In genomic region chr5:103376354-103377295, GRCm38 (mm10) we compare ENCODE assay signal across 8 mouse cellular contexts. TPM values are rescaled to one million over a fixed set of nuclear protein-coding genes. Genes with fewer than 3 reads are reported as not detected.
A peak's percentile ranks its signal among the peaks of the same experiment; 100 is the strongest.
DNase-seq lines count a peak whose midpoint lies in the region; ATAC-seq and TF ChIP-seq lines count a peak whose summit lies in the region.
"Had no signal": no experiment of that assay in that cellular context is flagged by ENCODE, and none has a peak within 500 bp of the region (broad histone marks: within the 10 kb centered on the region; RNA-seq: fewer than 3 reads in every experiment).

No protein-coding gene starts in this region.

- TF ChIP-seq EP300 in heart, postnatal 0 days (IDR thresholded peaks at IDR 0.05; ENCODE audit: low read depth), result no peak

- ATAC-seq in midbrain, embryonic 11.5 days (ENCODE audit: low FRiP score), result no peak
- no peak for ATAC-seq in midbrain, embryonic 15.5 days (replicated peaks)
- ATAC-seq in heart, postnatal 0 days (ENCODE audit: insufficient read depth, low read depth), result 0 out of 2 replicates have a peak, but pooled peaks have one; percentile 53
- ATAC-seq: liver, postnatal 0 days had no signal

- H3K4me3 ChIP-seq in midbrain, embryonic 11.5 days (ENCODE audit: low read depth, low read length), result no peak overlapping the region
- H3K4me3 ChIP-seq in midbrain, embryonic 15.5 days, result no peak overlapping the region
- H3K4me3 ChIP-seq in heart, postnatal 0 days (ENCODE audit: low read depth, low read length), result peak overlapping the region; percentile 21

- no peak overlapping the region for H3K27ac ChIP-seq in midbrain, embryonic 11.5 days (ENCODE audit: low read depth, low read length)
- no peak overlapping the region for H3K27ac ChIP-seq in midbrain, embryonic 15.5 days
- peak overlapping the region; percentile 65 for H3K27ac ChIP-seq in heart, postnatal 0 days (ENCODE audit: low read depth)

- no peaks in the 10 kb centered on the region for H3K36me3 ChIP-seq in midbrain, embryonic 11.5 days (ENCODE audit: control insufficient read depth, insufficient read depth, low read length)
- H3K36me3 ChIP-seq in midbrain, embryonic 15.5 days (replicated peaks), result no peaks in the 10 kb centered on the region
- no peaks in the 10 kb centered on the region for H3K36me3 ChIP-seq in heart, postnatal 0 days (replicated peaks; ENCODE audit: control insufficient read depth, insufficient read depth, low read length)

- H3K4me1 ChIP-seq in midbrain, embryonic 11.5 days (ENCODE audit: control insufficient read depth, insufficient read depth, low read length), result peaks cover 2% of the 10 kb centered on the region; the same call in 1 of the 2 replicates
- 0 out of 2 replicates have a peak, but pooled peaks cover 3% of the 10 kb centered on the region for H3K4me1 ChIP-seq in midbrain, embryonic 15.5 days
- H3K4me1 ChIP-seq in heart, postnatal 0 days (ENCODE audit: control insufficient read depth, insufficient read depth), result peaks cover 8% of the 10 kb centered on the region; the same call in 1 of the 2 replicates

- no peaks in the 10 kb centered on the region for H3K9me3 ChIP-seq in midbrain, embryonic 11.5 days (ENCODE audit: control insufficient read depth, low read length)
- H3K9me3 ChIP-seq in midbrain, embryonic 15.5 days, result no peaks in the 10 kb centered on the region
- H3K9me3 ChIP-seq in heart, postnatal 0 days (replicated peaks; ENCODE audit: control insufficient read depth, low read length), result no peaks in the 10 kb centered on the region

- H3K4me2 ChIP-seq in midbrain, embryonic 11.5 days, result no peak overlapping the region
- H3K4me2 ChIP-seq in midbrain, embryonic 15.5 days, result no peak overlapping the region
- H3K4me2 ChIP-seq in heart, postnatal 0 days (ENCODE audit: low read depth, low read length), result peak overlapping the region; percentile 24

- DNase-seq in midbrain, embryonic 11.5 days (ENCODE audit: low spot score, missing footprints), result peak; percentile 80
- peak; percentile 12 to 34 for DNase-seq in adrenal gland, postnatal 36 days
- peak; percentile 64 for DNase-seq in heart, postnatal 0 days (ENCODE audit: low spot score)
- peak; percentile 63 for DNase-seq in testis, postnatal 14 days (ENCODE audit: low spot score)
- no peak for DNase-seq in layer of hippocampus, adult 18-20 months (ENCODE audit: low spot score in 2 of 2)
- no peak for DNase-seq in layer of hippocampus, adult 9-10 months (ENCODE audit: low spot score)
- DNase-seq: liver, postnatal 0 days had no signal

- H3K27me3 ChIP-seq in midbrain, embryonic 11.5 days (ENCODE audit: control insufficient read depth, insufficient read depth, low read length), result no peaks in the 10 kb centered on the region
- H3K27me3 ChIP-seq in midbrain, embryonic 15.5 days (replicated peaks), result no peaks in the 10 kb centered on the region; the same call in 1 of the 2 replicates
- H3K27me3 ChIP-seq in heart, postnatal 0 days (ENCODE audit: control insufficient read depth, insufficient read depth, low read length), result 0 out of 2 replicates have a peak, but pooled peaks cover 25% of the 10 kb centered on the region

- no peak for TF ChIP-seq CTCF in heart, postnatal 0 days (IDR thresholded peaks at IDR 0.05; ENCODE audit: low read depth)

- 69% methylated on average over 17 of the region's 17 CpGs for WGBS in midbrain, embryonic 11.5 days
- 67% methylated on average over 17 of the region's 17 CpGs for WGBS in midbrain, embryonic 15.5 days
- 43% methylated on average over 17 of the region's 17 CpGs for WGBS in heart, postnatal 0 days

- no peak overlapping the region for H3K9ac ChIP-seq in midbrain, embryonic 11.5 days (ENCODE audit: low read length)
- H3K9ac ChIP-seq in midbrain, embryonic 15.5 days, result no peak overlapping the region
- no peak overlapping the region for H3K9ac ChIP-seq in heart, postnatal 0 days (replicated peaks; ENCODE audit: low read depth, low read length)
- H3K9ac ChIP-seq: liver, postnatal 0 days had no signal

RNA-seq across cellular contexts. Expression of gene Ptpn13, which starts 48.4 kb away (rescaled TPM):
- 15.0 and 18.1 TPM in 2 replicates for polyA plus RNA-seq in midbrain, embryonic 11.5 days (2014; fragmentation: Nextera tagmentation; extraction: Ambion mirVana)
- polyA plus RNA-seq in midbrain, embryonic 15.5 days (2015; fragmentation: Nextera tagmentation; extraction: Ambion mirVana), result 5.8 and 5.9 TPM in 2 replicates
- total RNA-seq in adrenal gland, postnatal 36 days (2021), result 10 to 100 TPM; 18.7 to 42.8 TPM
- total RNA-seq in heart, postnatal 0 days (2014; rRNA removed; ENCODE audit: low replicate concordance), result 14.3 and 15.7 TPM in 2 replicates
- polyA plus RNA-seq in heart, postnatal 0 days (2015; fragmentation: Nextera tagmentation; extraction: Ambion mirVana), result 2.3 TPM in 2 replicates
- total RNA-seq in layer of hippocampus, adult 18-20 months (2021), result 10 to 100 TPM; 10.9 to 12.2 TPM

Comparison
In these comparisons a context has a peak if more than half of its experiments do, and no peak if none do; other contexts are left out.
1. DNase-seq: peak in midbrain, embryonic 11.5 days (single experiment), adrenal gland, postnatal 36 days (2 of 2), heart, postnatal 0 days (single experiment) and testis, postnatal 14 days (single experiment); none in layer of hippocampus, adult 18-20 months (0 of 2) and layer of hippocampus, adult 9-10 months (single experiment).